Mouse (Mus musculus) right cerebral cortex, postnatal 10 days (tissue): ENCODE measurements at regions not wholly inside any gene's neighbourhood (a gene's known extent, or its start where the extent isn't known, plus 50 kb on each side); places are given as distances from the start of the nearest gene placed in this dataset.

Experiments used
- DNase-seq, 2 experiments: peaks; one replicate each; pipeline ENCODE4 v3.0.0; 2021; ENCODE audit warnings: low spot score in 2 of 2

- no peak for DNase-seq
These were observed 61.6 kb upstream of the 4932438H23Rik start for GRCm38 (mm10) chr16:91156506-91156905.

- DNase-seq: peak in 1 of 2 experiments; percentile 61
These were observed 64.6 kb upstream of the Olig2 start for GRCm38 (mm10) chr16:91160679-91161078.

DNA sequence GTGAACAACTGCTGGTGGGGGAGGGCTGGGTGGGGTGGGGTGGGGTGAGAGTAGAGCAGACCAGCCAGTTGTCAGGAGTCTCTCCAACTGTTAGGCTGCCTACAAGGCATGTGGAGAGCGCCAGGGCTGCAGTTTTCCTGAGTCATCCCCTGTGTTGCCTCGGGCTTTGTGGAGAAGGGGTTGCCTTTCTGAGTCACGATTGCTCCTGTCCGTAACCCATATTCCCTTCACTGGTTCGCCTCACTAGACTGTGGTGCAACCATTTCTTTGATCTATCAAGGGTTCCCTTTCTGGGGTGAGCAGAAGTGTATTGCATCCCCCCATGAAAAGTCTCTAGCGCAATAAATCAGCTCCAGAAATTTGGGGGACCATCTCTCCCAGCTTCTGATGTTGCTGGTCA is 63.6 kb upstream of the Olig2 start:
- no peak for DNase-seq

GRCm38 (mm10) chr16:91162381-91162780 is 62.9 kb upstream of the Olig2 start:
- no peak for DNase-seq

- no peak for DNase-seq
These were observed 59.4 kb upstream of the Olig2 start for GRCm38 (mm10) chr16:91165906-91166305.

GRCm38 (mm10) chr16:91166866-91167265 is 58.4 kb upstream of the Olig2 start:
- peak; percentile 64 to 70 for DNase-seq

DNA sequence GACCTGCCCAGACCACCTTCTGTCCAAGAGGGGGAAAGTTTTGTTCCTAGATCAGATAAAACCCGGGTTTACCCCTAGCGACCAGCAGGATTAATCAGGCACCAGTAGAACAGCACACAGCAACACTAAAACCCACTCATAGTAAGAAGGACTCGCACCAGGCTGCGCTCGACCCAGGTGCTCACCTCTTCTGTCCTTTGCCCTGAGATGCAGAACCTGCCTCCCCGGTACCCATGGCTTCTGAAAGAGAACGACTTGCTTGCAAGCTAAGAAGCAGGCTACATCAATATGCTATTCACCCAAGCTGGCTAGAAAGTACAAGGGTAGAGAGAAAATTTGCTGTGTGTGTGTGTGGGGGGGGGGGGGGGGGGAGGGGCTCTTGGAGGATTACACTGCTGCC is 56.9 kb upstream of the Olig2 start:
- DNase-seq: no peak

DNA sequence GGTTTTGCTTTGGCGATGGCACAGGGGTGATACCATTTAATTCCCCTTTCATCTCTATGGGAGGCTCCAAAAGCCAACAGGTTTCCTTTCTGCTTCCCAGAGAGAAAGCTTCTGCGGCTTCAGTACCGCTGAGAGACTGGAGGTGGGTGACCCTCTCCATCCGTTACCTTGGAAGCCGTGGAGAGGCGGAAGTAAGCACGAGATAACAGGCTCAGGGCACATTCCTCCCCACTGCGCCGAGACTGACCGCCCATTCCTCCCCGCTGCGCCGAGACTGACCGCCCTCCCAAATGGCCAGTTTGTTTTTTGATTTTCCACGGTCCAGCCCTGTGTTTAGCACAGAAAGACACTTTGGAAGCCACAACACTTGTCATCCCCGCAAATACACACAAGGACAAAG is 55.4 kb upstream of the Olig2 start:
- DNase-seq: no peak

DNA sequence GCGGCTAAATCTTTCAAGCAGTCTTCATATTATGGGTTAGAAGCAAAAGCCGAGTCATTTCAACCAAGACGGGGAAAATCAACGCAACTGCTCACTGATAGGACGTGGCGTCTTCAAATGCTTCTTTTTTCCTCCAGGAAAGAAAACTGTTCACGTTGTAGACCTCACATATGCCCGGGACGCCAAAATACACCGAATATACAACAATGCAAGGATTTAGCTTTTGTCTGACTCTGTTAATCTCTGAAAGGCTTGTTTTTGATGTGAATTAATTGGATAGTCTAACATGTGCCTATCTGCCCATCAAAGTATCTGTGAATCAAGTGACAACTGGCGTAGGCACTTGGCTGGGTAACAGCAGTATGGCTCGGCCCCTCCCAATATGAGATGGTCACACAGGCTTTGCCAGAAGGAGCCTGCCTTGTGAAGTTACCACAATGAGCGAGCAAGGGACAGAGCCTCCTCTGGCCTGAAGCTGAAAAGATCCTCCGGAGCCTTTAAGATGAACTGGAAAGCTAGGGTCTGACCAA is 53.3 kb upstream of the Olig2 start:
- DNase-seq: no peak

- no peak for DNase-seq
These were observed 52.7 kb upstream of the Olig2 start for GRCm38 (mm10) chr16:91172510-91172909.

- DNase-seq: no peak
These were observed 52.0 kb upstream of the Olig2 start for GRCm38 (mm10) chr16:91173241-91173640.

GRCm38 (mm10) chr16:91173870-91174278 is 51.4 kb upstream of the Olig2 start:
- DNase-seq: no peak

DNA sequence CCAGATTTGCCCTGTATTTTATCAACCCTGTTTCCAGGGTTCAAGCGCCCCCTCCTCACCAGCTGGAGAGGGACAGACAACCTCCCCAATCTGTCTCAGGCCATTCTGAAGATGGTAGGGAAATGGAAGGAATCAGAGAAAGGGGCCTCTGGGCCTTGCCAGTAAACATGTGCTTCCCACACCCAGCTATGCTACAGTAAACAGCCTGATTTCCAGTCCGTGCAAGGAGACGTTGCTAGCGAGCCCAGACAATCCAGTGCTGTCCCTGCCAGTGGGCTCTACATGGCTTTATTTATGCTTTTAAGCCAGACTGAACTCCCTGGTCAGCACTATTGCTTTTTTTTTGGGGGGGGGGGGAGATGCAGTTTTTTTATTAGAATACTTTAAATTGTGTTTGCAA is 50.9 kb upstream of the Olig2 start:
- DNase-seq: no peak
